Mouse (Mus musculus): Measurements from ENCODE around the gene Nxn. TPM values are rescaled to one million over a fixed set of nuclear protein-coding genes. Genes with fewer than 3 reads are reported as not detected.
A peak's percentile ranks its signal among the peaks of the same experiment; 100 is the strongest.

Nxn gene
- polyA plus RNA-seq, 1 experiment from 2014 or later, result 14.9 TPM

DNA sequence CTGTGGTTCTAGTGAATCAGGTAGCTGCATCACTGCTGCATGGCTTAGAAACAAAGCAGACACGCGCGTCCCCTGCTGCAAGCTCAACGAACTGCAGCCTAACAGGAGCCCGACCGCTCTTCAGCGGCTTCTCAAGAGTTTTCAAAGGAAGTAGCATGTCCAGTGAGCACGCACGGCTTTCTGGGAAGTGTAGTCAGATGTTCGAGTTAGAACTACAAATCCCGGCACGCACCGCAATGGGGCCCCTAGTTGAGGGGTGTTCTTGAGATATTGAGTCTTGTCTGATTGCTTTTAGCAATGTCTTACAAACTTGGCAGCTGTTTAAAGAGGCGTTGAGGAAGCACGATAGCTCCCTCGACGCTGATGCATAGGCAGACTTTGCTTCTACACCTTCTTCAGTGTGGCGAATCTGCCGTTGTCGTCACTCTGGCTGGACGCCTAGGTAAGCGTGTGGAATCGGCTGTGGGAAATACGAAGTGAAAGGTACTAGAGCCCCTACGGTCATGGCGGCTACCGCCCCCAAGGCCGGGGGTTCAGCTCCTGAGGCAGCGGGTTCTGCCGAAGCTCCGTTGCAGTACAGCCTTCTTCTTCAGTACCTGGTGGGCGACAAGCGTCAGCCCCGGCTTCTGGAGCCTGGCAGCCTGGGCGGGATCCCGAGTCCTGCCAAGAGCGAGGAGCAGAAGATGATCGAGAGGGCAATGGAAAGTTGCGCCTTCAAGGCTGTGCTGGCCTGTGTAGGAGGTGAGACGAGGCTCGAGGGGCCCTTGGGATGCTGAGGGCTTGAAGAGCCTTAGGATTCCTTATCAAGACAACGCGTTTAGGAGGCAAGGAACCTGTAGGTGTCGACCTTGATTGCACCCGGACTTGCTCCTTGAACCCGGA is 8.0 kb upstream of the Nxn start, which contains the start of gene Timm22:
Gene Timm22 (plus strand): TSS at position 251 of the 882 bp plus-strand sequence.
- Histone ChIP-seq H3K36me3 (ENCODE audit: control insufficient read depth, insufficient read depth) (peaks cover 5% of the 10 kb centered on the region; the same call in 1 of the 2 replicates), H3K4me3 (ENCODE audit: low read depth, low read length) (peak within 1 kb of the TSS; percentile 83), H3K9ac (ENCODE audit: low read depth, low read length) (peak within 1 kb of the TSS; percentile 73), H3K27ac (ENCODE audit: low read depth, low read length) (peak within 1 kb of the TSS; percentile 76), H3K4me1 (replicated peaks; ENCODE audit: control insufficient read depth, insufficient read depth, low read length) (no peaks in the 10 kb centered on the region), H3K9me3 (ENCODE audit: control insufficient read depth) (no peaks in the 10 kb centered on the region), H3K27me3 (replicated peaks; ENCODE audit: control insufficient read depth, insufficient read depth, low read length) (no peaks in the 10 kb centered on the region), H3K4me2 (replicated peaks; ENCODE audit: low read depth) (peak within 1 kb of the TSS; percentile 78)
- WGBS, result under 1% methylated on average over 46 of the region's 46 CpGs
- peak; percentile 100 for TF ChIP-seq CTCF (IDR thresholded peaks at IDR 0.05; ENCODE audit: low read depth)
- ATAC-seq, result peak; percentile 93

DNA sequence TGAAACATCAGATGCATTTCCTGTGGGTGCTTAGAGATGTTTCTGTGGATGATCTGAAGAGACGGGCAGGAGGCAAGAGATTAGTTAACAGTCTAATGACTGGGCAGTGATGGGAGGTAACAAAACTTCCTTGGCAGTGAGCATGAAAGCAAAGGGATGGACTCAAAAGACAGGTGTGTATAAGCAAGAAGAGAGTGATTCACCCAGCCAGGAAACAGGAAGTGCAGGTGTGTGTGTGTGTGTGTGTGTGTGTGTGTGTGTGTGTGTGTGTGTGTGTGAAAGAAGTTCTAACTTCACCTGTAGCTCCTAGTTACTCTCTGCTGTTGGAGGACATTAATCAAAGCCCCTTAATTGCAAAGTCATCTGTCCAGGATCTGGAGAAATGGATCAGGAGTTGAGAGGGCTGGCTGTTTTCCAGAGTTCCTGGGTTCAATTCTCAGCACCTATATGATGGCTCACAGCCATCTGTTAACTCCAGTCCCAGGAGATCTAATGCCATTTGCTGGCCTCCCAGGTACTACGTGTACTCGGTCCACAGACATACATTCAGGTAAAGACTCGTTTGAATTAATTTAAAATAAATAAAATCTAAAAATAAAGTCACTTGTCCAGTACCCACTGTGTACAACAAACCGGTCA is 6.8 kb upstream of the Nxn start:
- Histone ChIP-seq H3K4me3 (ENCODE audit: low read depth, low read length) (no peak overlapping the region), H3K36me3 (ENCODE audit: control insufficient read depth, insufficient read depth) (no peaks in the 10 kb centered on the region), H3K4me2 (replicated peaks; ENCODE audit: low read depth) (no peak overlapping the region), H3K4me1 (replicated peaks; ENCODE audit: control insufficient read depth, insufficient read depth, low read length) (no peaks in the 10 kb centered on the region), H3K9me3 (ENCODE audit: control insufficient read depth) (no peaks in the 10 kb centered on the region), H3K27me3 (replicated peaks; ENCODE audit: control insufficient read depth, insufficient read depth, low read length) (no peaks in the 10 kb centered on the region), H3K27ac (ENCODE audit: low read depth, low read length) (no peak overlapping the region), H3K9ac (ENCODE audit: low read depth, low read length) (no peak overlapping the region)
- WGBS, result 82% methylated on average over 5 of the region's 5 CpGs
- no peak for ATAC-seq
- TF ChIP-seq CTCF (IDR thresholded peaks at IDR 0.05; ENCODE audit: low read depth), result no peak

DNA sequence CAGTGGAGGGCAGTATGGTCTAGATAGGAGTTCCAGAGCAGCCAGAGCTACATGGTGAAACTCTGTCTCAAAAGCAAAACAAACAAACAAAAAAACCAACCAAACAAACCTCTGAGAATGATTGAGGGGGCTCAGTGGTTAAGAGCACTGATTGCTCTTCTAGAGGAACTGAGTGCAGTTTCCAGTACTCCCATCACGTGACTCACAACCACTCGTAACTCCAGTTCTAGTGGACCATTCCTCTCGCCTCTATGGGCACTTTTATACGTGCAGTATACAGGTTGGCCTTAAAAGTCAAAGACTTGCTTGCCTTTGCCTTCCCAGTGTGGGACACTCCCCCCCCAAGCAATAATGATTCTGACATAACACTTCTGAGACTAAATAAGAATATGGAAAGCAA is 6.2 kb upstream of the Nxn start:
- no peak overlapping the region for H3K4me3 ChIP-seq (ENCODE audit: low read depth, low read length)
- TF ChIP-seq CTCF (IDR thresholded peaks at IDR 0.05; ENCODE audit: low read depth), result no peak
- no peak for ATAC-seq
- no peaks in the 10 kb centered on the region for H3K36me3 ChIP-seq (ENCODE audit: control insufficient read depth, insufficient read depth)
- no peak overlapping the region for H3K4me2 ChIP-seq (replicated peaks; ENCODE audit: low read depth)
- H3K27ac ChIP-seq (ENCODE audit: low read depth, low read length), result no peak overlapping the region
- WGBS, result 67% methylated on average over 4 of the region's 4 CpGs
- H3K9ac ChIP-seq (ENCODE audit: low read depth, low read length), result no peak overlapping the region
- H3K9me3 ChIP-seq (ENCODE audit: control insufficient read depth), result no peaks in the 10 kb centered on the region
- no peaks in the 10 kb centered on the region for H3K4me1 ChIP-seq (replicated peaks; ENCODE audit: control insufficient read depth, insufficient read depth, low read length)
- no peaks in the 10 kb centered on the region for H3K27me3 ChIP-seq (replicated peaks; ENCODE audit: control insufficient read depth, insufficient read depth, low read length)

DNA sequence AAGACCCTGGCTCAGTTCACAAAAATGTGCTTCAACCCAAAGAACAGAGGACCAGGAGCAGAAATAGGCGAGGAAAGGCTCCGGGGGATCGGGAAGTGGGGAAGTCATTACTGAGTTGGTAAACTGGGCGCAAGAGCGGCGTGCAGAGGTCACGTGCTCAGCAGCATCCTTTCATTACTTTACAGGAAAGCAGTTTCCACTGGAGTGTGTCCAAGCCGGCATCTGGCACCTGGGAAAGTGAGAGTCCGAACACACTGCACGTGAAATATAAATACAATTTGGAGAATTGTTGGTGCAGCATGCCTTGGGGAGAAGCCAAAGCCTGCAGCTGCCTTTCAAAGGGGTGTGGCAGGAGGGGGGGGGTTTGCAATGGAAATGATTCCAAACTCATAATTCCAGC is 2.5 kb upstream of the Nxn start:
- no peak overlapping the region for H3K4me3 ChIP-seq (ENCODE audit: low read depth, low read length)
- no peak for ATAC-seq
- no peak overlapping the region for H3K27ac ChIP-seq (ENCODE audit: low read depth, low read length)
- no peaks in the 10 kb centered on the region for H3K4me1 ChIP-seq (replicated peaks; ENCODE audit: control insufficient read depth, insufficient read depth, low read length)
- WGBS, result 64% methylated on average over 10 of the region's 10 CpGs
- no peaks in the 10 kb centered on the region for H3K27me3 ChIP-seq (replicated peaks; ENCODE audit: control insufficient read depth, insufficient read depth, low read length)
- H3K9ac ChIP-seq (ENCODE audit: low read depth, low read length), result no peak overlapping the region
- H3K4me2 ChIP-seq (replicated peaks; ENCODE audit: low read depth), result no peak overlapping the region
- no peak for TF ChIP-seq CTCF (IDR thresholded peaks at IDR 0.05; ENCODE audit: low read depth)
- H3K36me3 ChIP-seq (ENCODE audit: control insufficient read depth, insufficient read depth), result no peaks in the 10 kb centered on the region
- H3K9me3 ChIP-seq (ENCODE audit: control insufficient read depth), result no peaks in the 10 kb centered on the region

DNA sequence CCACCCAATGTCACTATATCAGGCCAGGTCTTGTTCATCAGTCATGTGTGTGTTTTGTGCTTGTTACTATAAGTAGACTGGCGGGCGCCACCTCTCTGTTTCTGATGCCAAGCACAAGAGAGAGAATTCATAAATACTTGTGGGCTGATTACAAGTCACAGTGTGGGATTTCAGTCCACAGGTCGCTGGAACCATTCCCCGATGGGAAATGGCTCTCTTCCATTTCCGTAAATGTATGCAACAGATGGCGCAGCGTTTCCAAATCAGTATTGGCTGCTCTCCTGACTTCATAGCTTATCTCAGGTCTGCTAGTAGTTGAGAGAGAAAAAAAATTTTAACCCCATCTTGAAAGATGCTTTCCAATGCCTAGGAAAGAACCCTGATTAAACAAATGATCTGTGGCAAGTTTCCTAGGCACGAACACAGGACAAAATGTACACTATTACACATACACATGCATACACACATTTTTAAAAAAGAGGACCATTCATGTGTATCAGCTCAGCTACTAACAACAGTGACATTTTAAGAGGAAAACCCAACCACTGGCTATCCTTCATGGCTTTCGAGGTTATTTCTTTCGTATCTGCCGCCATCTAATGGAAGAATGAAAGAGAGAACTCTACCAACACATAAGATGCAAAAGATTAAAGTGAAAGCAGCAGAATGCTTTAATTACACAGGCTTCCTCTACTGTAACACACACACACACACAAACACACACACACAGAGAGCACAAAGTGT is 819 bp upstream of the Nxn start:
- 5% methylated on average over 11 of the region's 11 CpGs for WGBS
- no peak overlapping the region for H3K9ac ChIP-seq (ENCODE audit: low read depth, low read length)
- peak; percentile 73 for TF ChIP-seq CTCF (IDR thresholded peaks at IDR 0.05; ENCODE audit: low read depth)

More for the DNA sequence above, 819 bp upstream of the Nxn start:
- peak overlapping the region; percentile 93 for H3K4me2 ChIP-seq (replicated peaks; ENCODE audit: low read depth)
- H3K9me3 ChIP-seq (ENCODE audit: control insufficient read depth), result no peaks in the 10 kb centered on the region
- H3K36me3 ChIP-seq (ENCODE audit: control insufficient read depth, insufficient read depth), result no peaks in the 10 kb centered on the region
- no peaks in the 10 kb centered on the region for H3K27me3 ChIP-seq (replicated peaks; ENCODE audit: control insufficient read depth, insufficient read depth, low read length)
- H3K4me3 ChIP-seq (ENCODE audit: low read depth, low read length), result peak overlapping the region; percentile 63
- no peaks in the 10 kb centered on the region for H3K4me1 ChIP-seq (replicated peaks; ENCODE audit: control insufficient read depth, insufficient read depth, low read length)
- H3K27ac ChIP-seq (ENCODE audit: low read depth, low read length), result no peak overlapping the region
- 0 out of 2 replicates have a peak, but pooled peaks have one; percentile 4 for ATAC-seq

Data from intestine, postnatal 0 days (tissue).